In the genomic region with DNA sequence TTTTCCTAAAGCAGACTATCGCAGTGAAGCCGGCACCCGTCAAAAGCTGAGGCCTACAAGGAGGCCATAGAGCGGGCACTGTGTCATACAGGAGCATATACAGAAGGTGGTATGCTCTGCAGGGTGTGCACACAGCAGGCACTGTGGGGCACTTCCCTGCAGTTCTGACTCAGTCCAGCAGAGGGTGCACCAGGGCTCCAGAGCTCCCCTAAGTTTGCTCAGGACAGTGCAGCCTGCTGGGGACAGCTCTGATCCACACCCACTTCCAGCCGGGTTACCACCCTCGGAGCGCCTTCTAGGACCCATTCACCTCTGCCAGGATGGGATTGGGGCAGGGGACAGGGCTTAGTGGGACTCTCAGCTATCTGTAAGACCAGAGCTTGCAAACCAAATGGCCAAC, we compare ENCODE assay signal across 1 mouse cellular context.
A peak's percentile ranks its signal among the peaks of the same experiment; 100 is the strongest.
TF ChIP-seq lines count a peak whose summit lies in the region.

No protein-coding gene starts in this region.

TF ChIP-seq in MEL, 35 proteins besides CTCF, POLR2A, EP300 and RAD21 (continued from another document):
- TF ChIP-seq ELF1 (IDR thresholded peaks at IDR 0.05; ENCODE audit: low read depth, low read length) (no peak), MEF2A (IDR thresholded peaks at IDR 0.05; ENCODE audit: extremely low read depth, insufficient replicate concordance, low read depth, low read length, poor library complexity, severe bottlenecking) (no peak), ZNF384 (IDR thresholded peaks at IDR 0.05; ENCODE audit: low read depth, low read length) (no peak), USF2 (IDR thresholded peaks at IDR 0.05; ENCODE audit: borderline replicate concordance in 1 of 2, insufficient read depth in 1 of 2, low read depth in 1 of 2, low read length in 2 of 2) (no peak), MAFK (IDR thresholded peaks at IDR 0.05; ENCODE audit: borderline replicate concordance, low read depth, low read length) (no peak), MAZ (IDR thresholded peaks at IDR 0.05; ENCODE audit: low read depth, low read length) (peak; percentile 44; the same call in 1 of the 2 replicates), SIN3A (IDR thresholded peaks at IDR 0.05; ENCODE audit: low read length) (no peak; the same call in 1 of the 2 replicates), MXI1 (IDR thresholded peaks at IDR 0.05; ENCODE audit: low read depth, low read length) (peak; percentile 24; the same call in 1 of the 2 replicates), ZKSCAN1 (IDR thresholded peaks at IDR 0.05; ENCODE audit: low read depth, low read length) (no peak), TCF12 (IDR thresholded peaks at IDR 0.05; ENCODE audit: low read depth, low read length) (no peak), MYC (IDR thresholded peaks at IDR 0.05; ENCODE audit: low read depth, low read length) (0 out of 2 replicates have a peak, but pooled peaks have one; percentile 12), BHLHE40 (IDR thresholded peaks at IDR 0.05; ENCODE audit: borderline replicate concordance, low read depth, low read length) (no peak), MAX (IDR thresholded peaks at IDR 0.05; ENCODE audit: low read length) (no peak), JUND (IDR thresholded peaks at IDR 0.05; ENCODE audit: low read depth, low read length) (no peak), E2F4 (IDR thresholded peaks at IDR 0.05; ENCODE audit: borderline replicate concordance, low read depth, low read length) (no peak), POLR2AphosphoS2 (IDR thresholded peaks at IDR 0.05; ENCODE audit: low read length) (no peak), HCFC1 (IDR thresholded peaks at IDR 0.05; ENCODE audit: low read depth, low read length) (no peak), SMC3 (IDR thresholded peaks at IDR 0.05; ENCODE audit: low read depth, low read length) (peak; percentile 90), CHD2 (IDR thresholded peaks at IDR 0.05; ENCODE audit: low read length) (no peak), ZMIZ1 (IDR thresholded peaks at IDR 0.05; ENCODE audit: low read depth, low read length) (no peak), GATA1 (IDR thresholded peaks at IDR 0.05; ENCODE audit: low read depth, low read length) (no peak), GABPA (IDR thresholded peaks at IDR 0.05; ENCODE audit: low read depth, low read length) (no peak), USF1 (IDR thresholded peaks at IDR 0.05; ENCODE audit: low read depth, low read length) (no peak), TAL1 (IDR thresholded peaks at IDR 0.05; ENCODE audit: low read length) (no peak)
